Mouse (Mus musculus) c-Kit-negative CD71-positive TER-119-positive erythroid progenitor cells, embryonic 14.5 days (primary cell): Measurements from ENCODE around the gene Gm10024.
"Not testable (repeated sequence)": the region's sequence is repeated elsewhere in the genome, so short reads cannot be mapped to it uniquely, and the experiment has no call there.

Experiments used
- DNase-seq: peaks from one replicate; pipeline ENCODE4 v3.0.0-alpha.2; 2013; ENCODE audit warnings: low read depth, low spot score

Gm10024 gene

GRCm38 (mm10) chr10:77711157-77711556 is at the start of gene Gm10024:
Gm10024 (plus strand) TSS chr10:77711457.
- DNase-seq = not testable (repeated sequence)

GRCm38 (mm10) chr10:77663949-77664665 is 47.1 kb upstream of the Gm10024 start:
- DNase-seq = no peak

- no peak for DNase-seq
These were observed 44.9 kb upstream of the Gm10024 start for GRCm38 (mm10) chr10:77666342-77666741.

GRCm38 (mm10) chr10:77667402-77667801 is 43.9 kb upstream of the Gm10024 start:
- no peak for DNase-seq

GRCm38 (mm10) chr10:77670710-77671109 is 40.5 kb upstream of the Gm10024 start:
- DNase-seq = no peak

GRCm38 (mm10) chr10:77671519-77671918 is 39.7 kb upstream of the Gm10024 start:
- no peak for DNase-seq

- no peak for DNase-seq
These were observed 37.5 kb upstream of the Gm10024 start for GRCm38 (mm10) chr10:77673765-77674164.

- no peak for DNase-seq
These were observed 33.7 kb upstream of the Gm10024 start for GRCm38 (mm10) chr10:77677562-77677961.

- no peak for DNase-seq
These were observed 28.3 kb upstream of the Gm10024 start for GRCm38 (mm10) chr10:77682994-77683393.

- no peak for DNase-seq
These were observed 27.1 kb upstream of the Gm10024 start for GRCm38 (mm10) chr10:77684181-77684580.

GRCm38 (mm10) chr10:77685895-77686664 is 25.2 kb upstream of the Gm10024 start, which contains the start of gene Tspear:
Tspear (plus strand) TSS chr10:77686569.
- DNase-seq = no peak

GRCm38 (mm10) chr10:77687021-77687420 is 24.2 kb upstream of the Gm10024 start:
- DNase-seq = no peak

- DNase-seq = not testable (repeated sequence)
These were observed 20.9 kb upstream of the Gm10024 start, which contains the start of gene Gm19402 for GRCm38 (mm10) chr10:77690356-77690807. Gm19402 (minus strand) TSS chr10:77690757.

GRCm38 (mm10) chr10:77697133-77697532 is 14.1 kb upstream of the Gm10024 start, which contains the start of gene Gm9508:
Gm9508 (minus strand) TSS chr10:77697233.
- DNase-seq = no peak

GRCm38 (mm10) chr10:77706326-77706725 is 4.9 kb upstream of the Gm10024 start, which contains the start of gene Gm10272:
Gm10272 (plus strand) TSS chr10:77706626.
- no peak for DNase-seq

- DNase-seq = no peak
These were observed 1.4 kb upstream of the Gm10024 start for GRCm38 (mm10) chr10:77709831-77710230.

- no peak for DNase-seq
These were observed 2.5 kb downstream of the Gm10024 start for GRCm38 (mm10) chr10:77713734-77714133.

- no peak for DNase-seq
These were observed 4.2 kb downstream of the Gm10024 start, which contains the start of gene Gm10142 for GRCm38 (mm10) chr10:77715507-77715906. Gm10142 (plus strand) TSS chr10:77715807.

GRCm38 (mm10) chr10:77720299-77720698 is 9.0 kb downstream of the Gm10024 start, which contains the start of gene Krtap12-1:
Krtap12-1 (plus strand) TSS chr10:77720599.
- not testable (repeated sequence) for DNase-seq

- DNase-seq = no peak
These were observed 13.6 kb downstream of the Gm10024 start for GRCm38 (mm10) chr10:77724855-77725254.

GRCm38 (mm10) chr10:77726186-77726585 is 14.9 kb downstream of the Gm10024 start, which contains the start of gene Gm10100:
Gm10100 (plus strand) TSS chr10:77726486.
- no peak for DNase-seq

GRCm38 (mm10) chr10:77728280-77728679 is 17.0 kb downstream of the Gm10024 start:
- no peak for DNase-seq
